Mouse (Mus musculus) stomach, embryonic 15.5 days (tissue): ENCODE measurements around the gene Psma2. TPM values are rescaled to one million over a fixed set of nuclear protein-coding genes. Genes with fewer than 3 reads are reported as not detected.

ENCODE experiments used
- ATAC-seq: fragments of 200-750 bp; cut with Nextera tagmentation; 2 replicates; pipeline ENCODE4 v1.8.0; 2017; ENCODE audit warnings: low read depth, moderate number of reproducible peaks, moderate TSS enrichment; ENCODE audit not compliant: insufficient read depth, low FRiP score
- H3K27ac ChIP-seq: fragments of 300-500 bp; sonication (generic); 2 replicates; pipeline ENCODE4 v1.5.1; 2015; ENCODE audit warnings: mild to moderate bottlenecking, inconsistent platforms
- H3K27me3 ChIP-seq: fragments of 300-500 bp; sonication (generic); replicated peaks from 2 replicates; pipeline ENCODE4 v1.6.1; 2015; ENCODE audit warnings: inconsistent platforms
- H3K36me3 ChIP-seq: fragments of 300-500 bp; sonication (generic); 2 replicates; pipeline ENCODE4 v1.6.1; 2015; ENCODE audit warnings: inconsistent platforms
- H3K4me1 ChIP-seq: fragments of 300-500 bp; sonication (generic); 2 replicates; pipeline ENCODE4 v1.6.1; 2015; ENCODE audit warnings: inconsistent platforms
- H3K4me2 ChIP-seq: fragments of 300-500 bp; sonication (generic); 2 replicates; pipeline ENCODE4 v1.6.1; 2015; ENCODE audit warnings: mild to moderate bottlenecking, inconsistent platforms
- H3K4me3 ChIP-seq: fragments of 300-500 bp; sonication (generic); replicated peaks from 2 replicates; pipeline ENCODE4 v1.5.1; 2015; ENCODE audit warnings: inconsistent platforms
- H3K9ac ChIP-seq: fragments of 300-500 bp; sonication (generic); 2 replicates; pipeline ENCODE4 v1.6.1; 2015; ENCODE audit warnings: inconsistent platforms
- H3K9me3 ChIP-seq: fragments of 300-500 bp; sonication (generic); 2 replicates; pipeline ENCODE4 v1.6.1; 2016; ENCODE audit warnings: inconsistent platforms
- WGBS: fragments of 180-500 bp; shearing (Covaris S2); methylation state at CpG from one replicate; pipeline ENCODE4 v1.1.7; 2015; 5-methylcytosine and 5-hydroxymethylcytosine counted together
- polyA plus RNA-seq: library from polyadenylated mRNA; unstranded; fragments of >200 nt; fragmentation: Nextera tagmentation; extraction: Ambion mirVana; gene quantifications from 2 replicates; pipeline ENCODE4 v1.2.1, GENCODE M21; 2015

Gene Psma2
- polyA plus RNA-seq: 193 and 195 TPM in 2 replicates

DNA sequence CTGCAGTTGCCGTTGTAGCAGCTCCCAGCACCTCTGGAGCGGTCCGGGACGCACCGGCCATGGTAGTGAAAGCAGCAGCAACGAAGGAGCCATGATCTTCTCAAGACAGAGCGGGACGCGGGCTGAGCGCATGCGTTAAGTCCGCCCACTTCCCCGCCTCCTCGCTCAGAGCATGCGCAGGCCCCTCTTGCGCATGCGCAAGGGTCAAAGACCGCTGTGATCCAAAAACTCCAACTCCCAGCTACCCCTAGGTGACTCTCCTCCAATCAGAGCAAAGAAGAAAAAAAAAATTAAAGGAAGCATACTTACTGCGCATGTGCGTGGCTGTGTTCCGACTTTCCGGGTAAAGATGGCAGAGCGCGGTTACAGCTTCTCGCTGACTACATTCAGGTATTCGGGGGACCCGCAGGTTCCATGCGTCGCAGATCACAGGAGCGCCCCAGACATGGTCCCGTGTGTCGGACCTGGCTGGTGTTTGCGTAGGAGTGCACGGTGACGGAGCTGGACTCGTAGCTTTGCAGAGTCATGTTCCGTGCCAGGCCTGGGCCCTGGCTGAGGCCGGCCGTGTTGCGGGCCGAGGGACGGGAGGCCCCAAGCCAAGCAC, at the start of gene Psma2, which contains the start of gene Mrpl32:
TSS of gene Psma2 (plus strand) at position 315 of the 604 bp plus-strand sequence.
TSS of gene Mrpl32 (minus strand) at position 240 of the 604 bp plus-strand sequence.
- peak within 1 kb of the TSS; percentile 55 for H3K4me2 ChIP-seq
- peaks cover 4% of the 10 kb centered on the region; the same call in 1 of the 2 replicates for H3K4me1 ChIP-seq
- peak; percentile 99 for ATAC-seq
- H3K9me3 ChIP-seq: no peaks in the 10 kb centered on the region
- peak within 1 kb of the TSS; percentile 97 for H3K9ac ChIP-seq
- peak within 1 kb of the TSS; percentile 96 for H3K4me3 ChIP-seq
- no peaks in the 10 kb centered on the region for H3K27me3 ChIP-seq
- H3K36me3 ChIP-seq: peaks cover 20% of the 10 kb centered on the region
- under 1% methylated on average over 42 of the region's 42 CpGs for WGBS
- peak within 1 kb of the TSS; percentile 84 for H3K27ac ChIP-seq

DNA sequence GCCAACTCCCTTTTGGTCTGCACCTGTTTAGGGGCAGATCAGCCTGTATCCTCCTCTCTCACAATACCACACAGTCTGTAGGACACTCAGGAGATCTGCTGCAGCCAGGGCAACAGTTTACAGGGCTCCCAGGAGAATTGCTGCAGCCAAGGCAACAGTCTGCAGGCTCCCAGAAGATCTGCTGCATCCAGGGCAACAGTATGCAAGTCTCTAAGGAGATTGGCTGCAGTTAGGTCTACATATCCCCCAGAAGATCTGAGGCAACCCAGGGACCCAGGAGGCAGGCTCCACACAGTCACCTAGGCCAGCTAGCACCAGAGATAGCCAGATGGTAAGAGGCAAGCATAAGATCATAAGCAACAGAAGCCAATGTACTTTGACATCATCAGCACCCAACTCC, 38.9 kb upstream of the Psma2 start:
- Histone ChIP-seq H3K4me2 (no peak overlapping the region), H3K4me3 (no peak overlapping the region)
- ATAC-seq: no peak

DNA sequence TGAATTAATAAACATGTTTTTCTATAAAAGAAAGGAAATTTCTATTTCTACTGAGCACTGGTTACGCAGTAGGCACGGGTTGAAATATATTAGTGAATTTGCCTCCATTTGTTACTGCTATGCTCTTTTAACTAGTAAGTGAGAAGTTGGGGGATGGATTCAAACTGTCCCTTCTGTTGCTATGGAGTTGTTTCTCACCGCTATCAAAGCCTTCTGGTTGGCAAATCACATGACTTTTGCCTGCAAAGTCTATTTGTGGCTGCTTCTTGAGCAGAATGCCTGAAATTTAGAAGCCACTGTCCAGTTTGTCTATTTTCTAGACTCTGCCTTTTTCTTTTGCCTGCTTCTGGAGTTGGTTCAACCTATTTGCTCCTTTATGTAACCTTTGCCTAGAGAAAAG, 32.6 kb upstream of the Psma2 start:
- 70% methylated on average over 3 of the region's 3 CpGs for WGBS
- no peak for ATAC-seq
- no peak overlapping the region for H3K27ac ChIP-seq
- H3K36me3 ChIP-seq: no peaks in the 10 kb centered on the region
- no peak overlapping the region for H3K4me3 ChIP-seq
- H3K4me1 ChIP-seq: no peaks in the 10 kb centered on the region
- no peaks in the 10 kb centered on the region for H3K9me3 ChIP-seq
- H3K9ac ChIP-seq: no peak overlapping the region
- no peaks in the 10 kb centered on the region for H3K27me3 ChIP-seq
- no peak overlapping the region for H3K4me2 ChIP-seq

More for the DNA sequence above, 38.9 kb upstream of the Psma2 start:
- Histone ChIP-seq H3K27me3 (no peaks in the 10 kb centered on the region), H3K27ac (no peak overlapping the region), H3K9me3 (no peaks in the 10 kb centered on the region), H3K9ac (no peak overlapping the region), H3K4me1 (no peaks in the 10 kb centered on the region), H3K36me3 (no peaks in the 10 kb centered on the region)

DNA sequence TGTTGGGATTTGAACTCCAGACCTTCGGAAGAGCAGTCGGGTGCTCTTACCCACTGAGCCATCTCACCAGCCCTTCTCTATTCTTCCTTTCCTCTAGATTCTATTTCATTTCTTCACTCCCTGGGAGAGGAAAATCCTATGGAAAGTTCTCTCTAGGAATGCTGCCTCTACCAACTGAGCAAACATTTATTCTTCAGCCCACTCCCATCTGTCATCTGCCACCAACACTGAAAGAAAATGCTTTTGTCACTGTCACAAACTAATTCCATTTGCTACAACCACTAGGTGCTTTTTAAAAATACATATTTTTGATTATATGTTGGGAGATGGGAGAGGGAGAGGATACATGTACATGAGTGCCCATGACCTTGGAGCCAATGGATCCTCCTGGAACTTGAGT, 10.3 kb upstream of the Psma2 start:
- no peak overlapping the region for H3K4me3 ChIP-seq
- H3K27me3 ChIP-seq: no peaks in the 10 kb centered on the region
- H3K4me2 ChIP-seq: no peak overlapping the region
- no peak overlapping the region for H3K27ac ChIP-seq
- H3K9ac ChIP-seq: no peak overlapping the region
- no peaks in the 10 kb centered on the region for H3K4me1 ChIP-seq
- H3K9me3 ChIP-seq: no peaks in the 10 kb centered on the region
- ATAC-seq: no peak
- 91% methylated on average over 2 of the region's 2 CpGs for WGBS
- no peaks in the 10 kb centered on the region for H3K36me3 ChIP-seq

DNA sequence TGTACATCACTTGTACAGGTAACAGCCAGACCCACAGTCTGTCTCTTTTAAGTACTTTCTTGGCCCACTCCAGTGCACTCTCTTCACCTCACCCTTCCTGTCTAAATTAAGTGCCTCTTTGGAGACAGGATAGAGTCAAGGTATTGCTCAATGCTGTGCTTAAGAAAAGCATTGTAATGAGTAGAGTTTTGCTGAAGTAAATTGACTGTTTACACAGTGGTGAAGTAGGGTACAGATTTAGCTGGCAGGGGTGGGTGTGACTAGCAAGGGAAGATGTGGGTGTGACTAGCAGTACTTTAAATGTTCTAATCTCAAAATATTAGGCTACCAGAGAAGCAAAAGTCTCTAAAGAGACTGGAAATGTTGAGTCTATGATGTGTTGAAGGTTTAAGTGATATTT, 5.4 kb upstream of the Psma2 start:
- Histone ChIP-seq H3K4me3 (no peak overlapping the region), H3K27ac (no peak overlapping the region), H3K9ac (no peak overlapping the region), H3K9me3 (no peaks in the 10 kb centered on the region), H3K4me1 (no peaks in the 10 kb centered on the region), H3K27me3 (no peaks in the 10 kb centered on the region), H3K36me3 (peaks cover 4% of the 10 kb centered on the region; the same call in 1 of the 2 replicates), H3K4me2 (no peak overlapping the region)
- ATAC-seq: no peak

DNA sequence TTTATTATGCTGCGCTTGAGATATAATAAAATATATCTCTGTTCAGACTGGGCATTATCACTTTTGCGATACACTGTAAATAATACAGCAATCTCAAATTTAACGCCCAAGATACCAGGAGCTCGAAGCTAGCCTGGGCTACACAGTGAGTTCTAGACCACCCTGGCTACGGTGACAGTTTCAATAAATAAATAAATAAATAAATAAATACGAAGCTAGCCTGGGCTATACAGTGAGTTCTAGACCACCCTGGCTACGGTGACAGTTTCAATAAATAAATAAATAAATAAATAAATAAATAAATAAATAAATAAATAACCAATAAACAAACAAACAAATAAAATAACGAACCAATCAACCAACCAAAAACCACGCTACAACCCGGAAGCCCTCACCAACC, 577 bp upstream of the Psma2 start:
- H3K36me3 ChIP-seq: peaks cover 17% of the 10 kb centered on the region
- 5% methylated on average over 10 of the region's 10 CpGs for WGBS
- H3K9ac ChIP-seq: peak overlapping the region; percentile 68; the same call in 1 of the 2 replicates
- ATAC-seq: peak; percentile 31; the same call in 1 of the 2 replicates
- H3K27ac ChIP-seq: peak overlapping the region; percentile 84
- peaks cover 4% of the 10 kb centered on the region; the same call in 1 of the 2 replicates for H3K4me1 ChIP-seq
- no peaks in the 10 kb centered on the region for H3K9me3 ChIP-seq
- peak overlapping the region; percentile 96 for H3K4me3 ChIP-seq
- peak overlapping the region; percentile 55 for H3K4me2 ChIP-seq
- H3K27me3 ChIP-seq: no peaks in the 10 kb centered on the region

DNA sequence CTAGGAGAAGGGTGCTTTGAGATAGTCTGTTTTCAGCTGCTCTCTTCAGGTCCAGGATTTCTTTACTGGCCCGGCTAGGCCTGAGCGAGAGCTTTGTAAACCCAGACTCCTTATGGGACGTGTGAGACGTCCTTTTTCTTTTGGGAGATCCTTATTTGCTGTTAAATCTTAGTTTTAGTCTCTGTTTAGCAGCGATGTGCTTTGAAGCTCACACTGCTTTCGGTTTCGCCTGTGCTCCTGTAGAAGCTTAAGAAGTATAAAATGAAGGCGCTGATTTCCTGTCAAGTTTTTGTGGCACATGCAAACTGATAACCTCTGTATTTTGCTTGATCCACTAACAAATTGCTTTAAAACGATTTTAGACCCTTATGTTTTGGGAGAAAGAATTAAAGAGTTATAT, 513 bp downstream of the Psma2 start:
- H3K27me3 ChIP-seq: no peaks in the 10 kb centered on the region
- peak overlapping the region; percentile 49 for H3K4me2 ChIP-seq
- H3K27ac ChIP-seq: peak overlapping the region; percentile 44; the same call in 1 of the 2 replicates
- peak overlapping the region; percentile 97 for H3K9ac ChIP-seq
- no peaks in the 10 kb centered on the region for H3K9me3 ChIP-seq
- under 1% methylated on average over 9 of the region's 9 CpGs for WGBS
- no peak for ATAC-seq
- peak overlapping the region; percentile 96 for H3K4me3 ChIP-seq
- peaks cover 4% of the 10 kb centered on the region; the same call in 1 of the 2 replicates for H3K4me1 ChIP-seq
- H3K36me3 ChIP-seq: peaks cover 21% of the 10 kb centered on the region

DNA sequence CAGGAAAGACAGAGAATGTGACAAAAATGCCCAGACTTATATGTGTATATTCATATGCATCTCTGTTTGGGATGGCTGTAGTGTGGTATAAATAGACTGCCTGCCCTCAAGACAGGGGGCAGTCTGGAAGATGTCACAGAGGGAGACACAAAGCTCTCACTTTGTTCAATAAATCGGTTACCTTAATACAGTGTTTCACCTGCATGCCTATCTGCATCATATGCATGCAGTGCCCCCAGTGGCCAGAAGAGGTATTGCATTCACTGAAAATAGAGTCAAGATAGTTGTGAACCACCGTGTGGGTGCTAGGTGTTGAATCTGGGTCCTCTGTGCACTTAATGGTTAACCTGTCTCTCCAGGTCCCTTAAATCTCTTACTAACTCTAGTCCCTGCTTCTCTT, 5.7 kb downstream of the Psma2 start:
- no peak overlapping the region for H3K27ac ChIP-seq
- WGBS: 35% methylated on average over 2 of the region's 2 CpGs
- ATAC-seq: no peak

DNA sequence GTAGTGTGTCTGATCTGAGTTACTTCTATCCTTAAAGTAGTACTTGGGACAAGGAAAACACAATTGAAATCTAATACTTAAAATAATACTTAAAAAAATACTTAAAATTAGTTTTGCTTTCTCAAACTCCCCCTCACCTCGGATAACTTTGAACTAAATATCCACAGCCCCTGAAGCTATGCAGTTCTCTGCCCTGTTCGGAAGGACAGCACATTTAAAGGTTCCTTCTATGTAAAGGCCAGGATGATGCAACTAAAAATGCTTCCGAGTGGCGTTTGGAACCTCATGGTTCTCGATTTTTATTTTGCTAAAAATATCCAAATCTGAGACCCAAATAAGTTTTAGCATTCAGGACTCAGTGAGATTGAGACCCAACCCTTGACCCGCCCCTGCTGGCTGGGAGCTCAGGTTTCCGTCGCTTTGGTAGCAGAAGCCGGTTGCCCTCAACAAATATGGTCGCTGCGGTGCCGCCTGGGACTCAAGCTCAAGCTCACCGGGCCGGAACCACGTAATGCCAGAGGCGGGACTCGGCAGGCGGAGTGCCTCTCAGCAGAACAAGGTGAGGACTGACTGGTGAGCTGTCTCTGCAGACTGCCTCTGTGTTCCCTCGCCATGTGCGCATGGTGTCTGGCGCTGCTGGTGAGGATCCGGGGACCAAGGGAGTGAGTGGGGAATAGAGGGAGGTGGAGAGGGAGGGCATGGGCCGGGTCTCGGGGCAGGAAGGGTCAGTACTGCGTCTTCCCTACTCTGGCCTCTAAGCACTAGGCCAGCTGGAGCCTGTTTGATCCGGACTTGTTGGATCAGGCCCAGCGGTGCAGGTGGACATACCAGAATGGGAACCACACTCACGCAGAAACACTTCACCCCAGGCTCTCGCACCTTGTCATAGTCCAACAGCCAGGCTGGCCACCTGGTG, 16.9 kb downstream of the Psma2 start, which contains the start of gene AW209491:
TSS of gene AW209491 (plus strand) at position 429 of the 916 bp plus-strand sequence.
- peak within 1 kb of the TSS; percentile 74; the same call in 1 of the 2 replicates for H3K27ac ChIP-seq
- WGBS: under 1% methylated on average over 29 of the region's 29 CpGs
- H3K27me3 ChIP-seq: no peaks in the 10 kb centered on the region
- peak within 1 kb of the TSS; percentile 49 for H3K9ac ChIP-seq
- H3K4me2 ChIP-seq: peak within 1 kb of the TSS; percentile 66
- peak within 1 kb of the TSS; percentile 61 for H3K4me3 ChIP-seq
- peaks cover 8% of the 10 kb centered on the region; the same call in 1 of the 2 replicates for H3K36me3 ChIP-seq
- peaks cover 6% of the 10 kb centered on the region; the same call in 1 of the 2 replicates for H3K4me1 ChIP-seq
- ATAC-seq: peak; percentile 95
- no peaks in the 10 kb centered on the region for H3K9me3 ChIP-seq

More for the DNA sequence above, 5.7 kb downstream of the Psma2 start:
- Histone ChIP-seq H3K27me3 (no peaks in the 10 kb centered on the region), H3K9ac (no peak overlapping the region), H3K4me1 (peaks cover 4% of the 10 kb centered on the region; the same call in 1 of the 2 replicates), H3K36me3 (peaks cover 45% of the 10 kb centered on the region), H3K9me3 (no peaks in the 10 kb centered on the region), H3K4me2 (no peak overlapping the region), H3K4me3 (no peak overlapping the region)

DNA sequence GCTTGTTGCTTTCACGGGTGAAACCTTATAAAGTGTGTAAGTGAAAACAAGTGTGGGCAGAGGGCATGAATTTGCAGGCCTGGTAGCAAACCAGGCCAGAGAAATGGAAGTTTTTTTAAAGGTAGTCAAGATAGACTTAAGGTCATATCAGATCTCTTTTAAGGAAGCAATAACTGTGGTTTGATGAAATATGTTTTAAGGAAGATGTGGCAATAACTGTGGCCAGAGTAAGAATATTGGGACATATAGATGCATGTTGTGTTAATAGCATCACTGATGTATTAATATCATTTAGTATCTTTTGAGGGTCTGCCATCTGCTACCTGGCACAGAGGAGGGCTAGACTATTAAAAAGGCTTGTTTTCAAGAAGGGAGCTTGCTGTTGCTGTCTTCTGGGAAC, 27.0 kb downstream of the Psma2 start:
- H3K9me3 ChIP-seq: no peaks in the 10 kb centered on the region
- no peak overlapping the region for H3K9ac ChIP-seq
- no peaks in the 10 kb centered on the region for H3K4me1 ChIP-seq
- 42% methylated on average over 1 of the region's 1 CpGs for WGBS
- no peak for ATAC-seq
- H3K36me3 ChIP-seq: peaks cover 16% of the 10 kb centered on the region
- no peak overlapping the region for H3K27ac ChIP-seq
- no peak overlapping the region for H3K4me3 ChIP-seq
- H3K4me2 ChIP-seq: no peak overlapping the region
- no peaks in the 10 kb centered on the region for H3K27me3 ChIP-seq

DNA sequence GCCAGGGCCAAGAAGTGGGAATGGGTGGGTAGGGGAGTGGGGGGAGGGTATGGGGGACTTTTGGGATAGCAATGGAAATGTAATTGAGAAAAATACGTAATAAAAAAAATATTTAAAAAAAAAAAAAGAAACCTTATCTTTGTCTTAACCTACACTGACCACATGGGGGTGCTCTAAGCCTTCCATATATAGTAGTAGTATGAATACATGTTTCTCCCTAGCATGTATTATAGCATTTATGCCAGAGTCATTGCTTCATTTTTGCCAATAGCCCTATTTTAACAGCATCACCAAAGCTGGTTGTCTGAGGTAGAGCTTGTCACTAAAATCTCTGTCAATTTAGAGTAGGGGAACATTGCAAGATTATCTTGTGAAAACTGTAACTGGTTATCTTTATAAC, 36.3 kb downstream of the Psma2 start:
- no peaks in the 10 kb centered on the region for H3K9me3 ChIP-seq
- no peaks in the 10 kb centered on the region for H3K36me3 ChIP-seq
- ATAC-seq: no peak
- no peak overlapping the region for H3K4me2 ChIP-seq
- WGBS: 24% methylated on average over 1 of the region's 1 CpGs
- no peaks in the 10 kb centered on the region for H3K27me3 ChIP-seq
- H3K4me3 ChIP-seq: no peak overlapping the region
- no peak overlapping the region for H3K9ac ChIP-seq
- H3K4me1 ChIP-seq: no peaks in the 10 kb centered on the region
- no peak overlapping the region for H3K27ac ChIP-seq

DNA sequence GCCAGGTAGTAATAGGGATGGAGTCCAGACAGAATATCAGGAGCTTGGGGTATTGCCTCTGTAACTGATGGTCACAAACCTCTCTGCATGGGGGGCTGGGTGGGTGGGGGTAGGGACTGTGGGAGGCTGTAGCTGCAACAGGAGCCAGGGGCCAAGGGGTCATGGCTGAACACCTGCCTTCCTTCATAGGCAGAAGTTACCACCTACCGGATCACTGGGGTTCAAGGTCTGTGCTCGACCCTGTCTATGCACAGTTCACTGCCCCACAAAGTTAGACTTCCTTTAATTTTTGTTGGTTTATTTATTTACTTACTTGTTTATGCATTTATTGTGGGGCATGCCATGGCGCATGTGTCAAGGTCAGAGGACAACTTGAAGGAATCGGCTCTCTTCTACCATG, 54.1 kb downstream of the Psma2 start:
- Histone ChIP-seq H3K36me3 (no peaks in the 10 kb centered on the region), H3K27ac (no peak overlapping the region), H3K9ac (no peak overlapping the region), H3K4me2 (no peak overlapping the region), H3K4me1 (no peaks in the 10 kb centered on the region), H3K9me3 (no peaks in the 10 kb centered on the region), H3K4me3 (no peak overlapping the region), H3K27me3 (no peaks in the 10 kb centered on the region)
- 67% methylated on average over 4 of the region's 4 CpGs for whole genome bisulfite sequencing
- no peak for ATAC-seq
